Mouse (Mus musculus) cerebellum, adult 18-20 months (tissue): ENCODE data around the gene Fam13a.

Source experiments
- DNase-seq, 2 experiments: peaks; one replicate each; pipeline ENCODE4 v3.0.0; 2021

Fam13a gene

GRCm38 (mm10) chr6:58932515-58933188 lies 91.7 kb downstream of the Fam13a start:
- DNase-seq: no peak

DNA sequence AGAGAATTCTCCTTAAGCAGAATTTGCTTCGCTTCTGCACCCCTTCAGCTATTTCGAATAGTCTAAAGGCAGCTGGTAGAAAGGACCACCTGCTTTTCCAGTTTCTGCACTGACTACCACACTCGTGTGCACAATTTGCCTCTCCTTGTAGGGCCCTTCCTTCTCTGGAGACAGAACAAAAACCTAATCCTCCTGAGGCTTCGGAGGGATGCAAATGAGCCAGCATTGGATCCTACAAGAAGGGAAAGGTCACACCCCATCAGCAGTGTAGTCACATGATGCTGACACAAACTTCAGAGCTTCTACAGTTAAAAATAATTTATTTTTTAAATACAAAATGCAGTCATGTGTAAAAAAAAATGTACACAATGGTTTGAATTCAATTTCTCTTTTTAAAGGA lies 93.2 kb downstream of the Fam13a start:
- DNase-seq: no peak

GRCm38 (mm10) chr6:58929911-58930431 lies 94.4 kb downstream of the Fam13a start:
- peak; percentile 18 to 23 for DNase-seq

DNA sequence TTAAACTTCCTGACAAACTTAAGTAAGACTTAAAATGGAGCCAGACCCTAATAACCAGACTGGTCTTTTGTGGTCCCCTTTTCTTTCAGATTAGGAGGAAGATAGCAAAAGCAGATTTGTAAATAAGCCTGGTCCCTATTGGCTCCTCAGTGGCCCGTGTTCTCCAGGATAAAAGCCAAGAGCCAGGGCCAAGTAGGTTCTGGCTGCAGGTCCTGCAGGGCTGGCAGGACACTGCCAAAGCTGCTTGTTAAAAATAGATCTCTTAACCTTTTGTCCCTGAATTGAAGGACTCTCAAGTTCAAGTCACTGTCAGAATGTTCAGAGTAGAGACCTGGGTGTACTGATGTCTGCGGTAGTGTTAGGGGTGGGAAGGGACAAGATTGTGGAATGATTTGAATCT lies 96.5 kb downstream of the Fam13a start:
- peak; percentile 78 to 87 for DNase-seq

DNA sequence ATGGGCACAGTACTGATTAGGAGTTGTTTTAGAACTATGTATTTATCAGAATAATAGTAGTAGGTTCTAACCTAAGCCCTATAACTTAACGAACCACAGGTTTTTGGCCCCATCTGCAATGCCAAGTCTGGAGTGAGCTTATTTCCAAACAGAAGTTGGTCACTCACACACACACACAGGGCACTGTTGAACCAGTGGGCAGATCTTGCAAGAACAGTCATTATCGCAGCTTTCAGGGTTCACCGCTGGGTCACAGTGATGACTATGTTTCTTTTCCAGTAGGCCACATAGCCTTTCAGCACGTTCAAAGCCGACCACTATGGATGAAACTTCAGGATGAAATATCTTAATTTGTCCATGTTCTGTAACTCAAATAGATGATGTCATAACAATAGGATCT lies 101.8 kb downstream of the Fam13a start:
- DNase-seq: no peak

- peak in 1 of 2 experiments; percentile 49 for DNase-seq
Observed at GRCm38 (mm10) chr6:58921623-58922022, 102.7 kb downstream of the Fam13a start.

GRCm38 (mm10) chr6:58920735-58921134 lies 103.6 kb downstream of the Fam13a start:
- no peak for DNase-seq

- DNase-seq: no peak
Observed at GRCm38 (mm10) chr6:58916498-58916897, 107.9 kb downstream of the Fam13a start.

DNA sequence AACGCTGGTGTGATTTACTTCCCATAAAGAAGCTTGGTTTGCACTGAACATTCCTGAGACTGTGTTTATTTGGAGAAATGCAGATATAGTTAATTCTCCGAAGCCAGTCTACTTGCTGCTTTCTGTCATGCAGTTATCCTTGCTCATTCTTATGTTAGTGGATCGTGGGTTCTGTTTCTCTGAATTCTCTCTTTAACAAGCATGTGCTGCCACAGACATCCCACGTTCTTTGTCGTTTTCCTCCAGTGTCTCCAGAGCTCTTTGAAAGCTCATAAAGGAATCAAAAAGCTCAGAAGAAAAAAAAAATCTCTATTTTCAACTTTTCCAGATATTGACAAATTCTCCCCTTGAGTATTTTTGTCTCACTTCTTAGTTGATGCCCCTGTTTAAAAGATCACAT lies 110.4 kb downstream of the Fam13a start:
- DNase-seq: no peak

- DNase-seq: no peak
Observed at GRCm38 (mm10) chr6:58913551-58913950, 110.8 kb downstream of the Fam13a start.

DNA sequence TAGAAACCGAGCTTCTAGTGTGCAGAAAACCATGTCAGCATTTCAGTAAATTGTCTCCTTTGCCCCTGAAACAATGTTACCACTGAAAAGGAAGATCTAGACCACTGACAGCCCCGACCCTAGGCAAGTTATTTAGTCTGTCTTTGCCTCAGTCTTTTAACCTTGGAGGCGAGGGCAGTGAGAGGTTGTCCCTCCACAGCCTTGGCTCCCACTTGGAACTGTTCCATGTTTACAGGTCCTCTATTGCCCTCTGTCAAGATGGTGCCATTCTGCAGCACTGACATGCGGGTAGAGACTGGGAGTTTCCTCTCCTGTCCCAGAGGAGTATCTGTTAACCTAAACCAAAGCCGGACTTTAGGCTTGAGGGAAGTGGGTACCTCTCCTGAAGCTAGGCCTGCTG lies 111.5 kb downstream of the Fam13a start:
- no peak for DNase-seq

DNA sequence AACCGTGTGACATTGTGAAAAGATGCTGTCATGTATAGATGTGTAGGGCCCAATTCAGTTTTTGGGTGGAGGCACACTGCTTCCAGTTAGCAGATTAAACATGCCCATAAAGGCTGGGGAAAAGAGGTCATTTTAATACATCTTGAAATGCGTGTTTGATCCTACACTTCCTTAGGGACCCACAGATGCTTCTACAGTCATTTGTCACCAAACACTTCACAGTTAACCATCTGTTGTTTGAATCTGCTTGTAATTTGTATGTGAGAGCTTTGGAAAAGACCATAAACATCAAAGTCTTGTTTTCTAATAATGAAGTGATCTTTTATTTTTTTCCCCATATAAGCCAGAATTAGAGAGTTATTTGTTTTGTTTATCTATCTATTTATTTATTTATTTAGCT lies 116.6 kb downstream of the Fam13a start:
- DNase-seq: no peak

GRCm38 (mm10) chr6:58907336-58907735 lies 117.0 kb downstream of the Fam13a start:
- no peak for DNase-seq

DNA sequence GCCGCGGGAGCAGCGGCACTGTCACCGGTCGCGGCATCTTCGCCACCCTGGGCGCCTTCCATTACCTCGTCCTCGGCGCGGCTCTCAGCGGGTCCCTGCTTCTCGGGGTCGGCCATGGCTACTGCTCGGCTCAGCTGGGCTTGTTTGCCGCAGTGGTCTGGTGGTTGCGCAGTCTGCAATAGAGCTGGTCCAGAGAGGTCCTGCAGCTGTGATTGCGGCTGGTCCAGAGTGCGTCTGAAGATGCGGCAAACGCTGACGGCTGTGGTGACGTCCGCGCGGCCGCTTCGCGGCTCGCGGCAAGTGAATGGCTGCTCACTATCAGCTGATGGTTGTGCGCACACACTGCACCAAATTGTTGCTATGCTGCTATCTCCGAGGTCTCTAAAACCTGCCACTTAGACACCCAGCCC lies 117.5 kb downstream of the Fam13a start, which contains the start of gene Nap1l5:
TSS of gene Nap1l5 (minus strand) at position 225 of the 410 bp plus-strand sequence.
- DNase-seq: peak; percentile 84 to 86

DNA sequence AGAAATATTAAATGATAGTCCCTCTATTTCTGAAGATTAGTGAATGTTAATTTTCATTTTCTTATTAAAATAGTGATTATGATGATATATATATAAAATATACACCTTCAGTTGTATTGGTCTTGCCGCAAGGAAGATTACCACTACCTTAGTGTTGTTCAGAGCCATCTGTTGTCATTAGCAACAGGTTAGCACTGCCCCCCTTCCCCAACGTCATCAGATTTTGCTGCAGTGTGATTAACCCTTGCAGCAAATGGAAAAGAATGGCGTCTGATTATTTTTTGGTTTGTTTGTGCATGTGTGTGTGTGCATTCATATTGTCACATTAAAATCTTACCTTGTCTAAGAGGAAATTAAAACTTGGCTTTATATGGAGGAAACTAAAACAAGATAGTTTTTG lies 119.8 kb downstream of the Fam13a start:
- peak; percentile 53 to 57 for DNase-seq

DNA sequence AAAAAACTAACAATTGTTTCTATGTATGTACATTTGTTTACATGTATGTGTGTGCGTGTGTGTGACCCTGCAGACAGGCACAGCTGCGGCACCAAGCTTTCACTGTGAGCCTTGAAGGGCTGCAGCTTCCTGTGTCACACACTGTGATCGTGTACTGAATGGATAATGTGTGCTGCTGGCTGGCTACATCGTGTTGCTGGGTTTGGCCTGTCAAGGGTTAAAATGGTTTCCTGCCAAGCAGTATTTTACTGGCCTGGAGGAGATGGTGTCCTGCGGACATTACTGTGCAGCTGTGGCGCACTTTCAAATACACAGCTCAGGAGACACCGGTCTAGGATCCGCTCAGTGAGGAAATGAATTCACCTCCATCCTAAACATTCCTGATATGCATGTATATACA lies 121.2 kb downstream of the Fam13a start:
- DNase-seq: peak; percentile 42 to 52

DNA sequence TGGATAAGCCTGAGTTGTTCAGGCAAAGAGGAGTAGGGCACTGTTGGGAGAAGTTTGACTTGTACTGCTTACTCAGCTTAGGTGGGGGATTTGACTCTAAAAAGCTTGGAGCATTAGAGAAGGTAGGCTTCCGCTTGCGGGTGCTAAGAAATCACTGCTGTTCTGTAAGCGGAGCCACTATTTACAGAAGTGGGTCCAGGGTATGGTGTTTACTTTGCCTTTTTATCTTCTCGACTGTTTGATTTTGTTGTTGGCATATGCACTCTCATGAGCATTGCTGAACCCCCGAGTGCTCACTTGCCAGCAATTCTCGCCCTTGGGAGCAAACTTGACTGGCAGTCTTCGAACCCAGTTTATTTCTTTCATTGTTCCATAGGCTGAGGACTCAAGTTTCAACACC lies 123.8 kb downstream of the Fam13a start:
- no peak for DNase-seq

- DNase-seq: no peak
Observed at GRCm38 (mm10) chr6:58899076-58899475, 125.3 kb downstream of the Fam13a start.

GRCm38 (mm10) chr6:58896648-58897047 lies 127.7 kb downstream of the Fam13a start:
- DNase-seq: peak in 1 of 2 experiments; percentile 34

- DNase-seq: no peak
Observed at GRCm38 (mm10) chr6:58894994-58895393, 129.4 kb downstream of the Fam13a start.

- no peak for DNase-seq
Observed at GRCm38 (mm10) chr6:58893307-58893706, 131.0 kb downstream of the Fam13a start.

DNA sequence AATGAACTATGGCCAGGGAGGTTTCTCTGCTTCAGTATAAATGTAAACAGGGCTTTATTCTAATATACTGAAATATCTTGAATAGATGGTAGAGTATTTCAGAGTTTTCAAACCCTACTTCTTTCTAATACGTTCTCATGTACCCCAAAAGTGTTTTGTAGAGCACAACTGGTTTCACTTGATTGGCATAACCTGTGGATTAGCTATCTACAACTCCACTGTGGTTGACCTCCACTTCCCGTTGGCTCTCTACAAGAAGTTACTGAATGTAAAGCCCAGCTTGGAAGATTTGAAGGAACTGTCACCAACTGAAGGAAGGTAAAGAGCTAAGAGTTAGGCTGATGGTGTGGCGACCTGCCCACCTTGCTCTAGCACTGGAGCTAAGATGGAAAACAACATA lies 134.4 kb downstream of the Fam13a start:
- no peak for DNase-seq

GRCm38 (mm10) chr6:58882271-58882670 lies 142.1 kb downstream of the Fam13a start:
- no peak for DNase-seq
